Mouse (Mus musculus) liver, embryonic 14 days (tissue): ENCODE data around the gene Ubxn7. TPM values are rescaled to one million over a fixed set of nuclear protein-coding genes. Genes with fewer than 3 reads are reported as not detected.

Experiments
- polyA plus RNA-seq: library from polyadenylated mRNA; depleted of rRNA; stranded (reverse); fragments of >200 nt; gene quantifications from 2 replicates; pipeline ENCODE4 v1.2.3, GENCODE M21; 2012; rRNA removed

The Ubxn7 gene
- polyA plus RNA-seq, result 5.0 and 5.1 TPM in 2 replicates

DNA sequence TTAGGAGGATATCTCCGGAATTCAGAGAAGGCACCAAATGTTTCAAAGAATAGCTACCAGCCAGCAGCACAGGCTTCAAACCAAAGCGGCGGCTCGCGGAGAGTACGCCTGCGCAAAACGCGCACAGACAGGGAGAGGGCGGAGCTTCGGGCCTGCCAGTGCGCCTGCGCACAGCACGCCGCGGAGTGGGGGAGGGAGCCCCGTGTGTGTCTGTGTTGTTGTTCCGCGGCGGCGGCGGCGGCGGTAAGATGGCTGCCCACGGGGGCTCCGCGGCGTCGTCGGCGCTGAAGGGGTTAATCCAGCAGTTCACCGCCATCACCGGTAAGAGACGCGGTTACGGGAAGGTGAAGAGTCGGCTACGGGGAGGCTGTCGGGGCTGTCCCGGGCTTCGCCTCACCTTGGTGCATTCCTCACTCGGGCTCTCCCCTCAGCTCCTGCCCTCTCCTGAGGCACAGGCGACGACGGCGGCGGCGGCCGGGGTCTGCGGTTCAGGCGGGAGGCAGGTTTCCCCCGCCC, at the start of gene Ubxn7:
TSS of gene Ubxn7 (plus strand) at position 218 of the 516 bp plus-strand sequence.

GRCm38 (mm10) chr16:32400267-32400666, 68.2 kb downstream of the Ubxn7 start, which contains the start of gene Tm4sf19:
TSS of gene Tm4sf19 (plus strand) at chr16:32400506.

GRCm38 (mm10) chr16:32419517-32420483, 87.7 kb downstream of the Ubxn7 start, which contains the start of gene Tctex1d2:
TSS of gene Tctex1d2 (plus strand) at chr16:32419702.

DNA sequence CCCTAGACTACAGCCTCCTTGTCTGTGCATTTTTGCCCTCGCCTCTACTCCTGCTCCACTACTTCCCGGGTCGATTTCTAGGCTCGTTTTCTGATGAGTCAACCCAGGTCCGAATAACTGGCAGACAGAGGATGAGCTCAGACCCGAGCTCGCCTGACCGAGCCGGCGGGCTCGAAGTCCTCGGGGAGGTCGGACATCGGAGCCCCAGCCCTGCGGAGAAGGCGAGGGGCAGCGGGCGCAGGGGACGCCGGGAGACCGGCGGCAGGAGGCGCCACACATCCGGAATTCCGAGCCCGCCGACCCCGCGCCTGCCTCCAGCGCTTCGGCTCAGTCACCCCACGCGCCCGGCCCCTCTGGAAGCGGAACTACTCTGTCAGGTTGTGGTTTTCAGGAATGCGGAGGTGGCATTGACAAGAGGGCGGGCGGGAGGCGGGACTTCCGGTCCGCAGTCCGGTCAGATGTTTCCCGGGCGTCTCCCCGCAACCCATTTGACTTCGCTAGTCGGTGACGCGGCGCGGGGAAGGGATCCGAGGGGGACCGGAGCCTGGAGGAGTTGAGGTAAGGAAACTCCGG, 98.5 kb downstream of the Ubxn7 start, which contains the start of gene Pcyt1a:
TSS of gene Pcyt1a (plus strand) at position 448 of the 573 bp plus-strand sequence.

Other genes with a start within 250 kb of the Ubxn7 start
- gene Pigx, start 232.5 kb upstream of the Ubxn7 start, polyA plus RNA-seq, result 13.0 and 14.9 TPM in 2 replicates
- gene Cep19, start 232.5 kb upstream of the Ubxn7 start, polyA plus RNA-seq, result 2.6 and 2.7 TPM in 2 replicates
- gene Nrros, start 166.7 kb upstream of the Ubxn7 start, polyA plus RNA-seq, result 9.5 and 13.9 TPM in 2 replicates
- gene Bex6, start 152.4 kb upstream of the Ubxn7 start, polyA plus RNA-seq, result 0.89 and 1.1 TPM in 2 replicates
- 4.2 and 5.1 TPM in 2 replicates for gene Fbxo45, start 85.1 kb upstream of the Ubxn7 start, polyA plus RNA-seq
- 8.9 and 9.0 TPM in 2 replicates for gene Wdr53, start 85.0 kb upstream of the Ubxn7 start, polyA plus RNA-seq
- not detected in 2 replicates for gene Smco1, start 60.8 kb upstream of the Ubxn7 start, polyA plus RNA-seq
- 6.9 and 7.9 TPM in 2 replicates for gene Rnf168, start 54.8 kb upstream of the Ubxn7 start, polyA plus RNA-seq
- gene Tm4sf19, start 68.2 kb downstream of the Ubxn7 start, polyA plus RNA-seq, result 0.05 and 0.06 TPM in 2 replicates
- 3.0 and 3.1 TPM in 2 replicates for gene Tctex1d2, start 87.4 kb downstream of the Ubxn7 start, polyA plus RNA-seq
- gene Pcyt1a, start 98.7 kb downstream of the Ubxn7 start, polyA plus RNA-seq, result 15.8 and 17.9 TPM in 2 replicates
- 0.14 and 0.17 TPM in 2 replicates for gene Slc51a, start 155.6 kb downstream of the Ubxn7 start, polyA plus RNA-seq
- gene Zdhhc19, start 164.0 kb downstream of the Ubxn7 start, polyA plus RNA-seq, result 0.01 TPM in 1 of 2 replicates, not detected in the other